Mouse (Mus musculus): ENCODE measurements around the gene Prn. TPM values are rescaled to one million over a fixed set of nuclear protein-coding genes. Genes with fewer than 3 reads are reported as not detected.

Prn gene
- polyA plus RNA-seq, 1 experiment from 2014 or later = not detected

DNA sequence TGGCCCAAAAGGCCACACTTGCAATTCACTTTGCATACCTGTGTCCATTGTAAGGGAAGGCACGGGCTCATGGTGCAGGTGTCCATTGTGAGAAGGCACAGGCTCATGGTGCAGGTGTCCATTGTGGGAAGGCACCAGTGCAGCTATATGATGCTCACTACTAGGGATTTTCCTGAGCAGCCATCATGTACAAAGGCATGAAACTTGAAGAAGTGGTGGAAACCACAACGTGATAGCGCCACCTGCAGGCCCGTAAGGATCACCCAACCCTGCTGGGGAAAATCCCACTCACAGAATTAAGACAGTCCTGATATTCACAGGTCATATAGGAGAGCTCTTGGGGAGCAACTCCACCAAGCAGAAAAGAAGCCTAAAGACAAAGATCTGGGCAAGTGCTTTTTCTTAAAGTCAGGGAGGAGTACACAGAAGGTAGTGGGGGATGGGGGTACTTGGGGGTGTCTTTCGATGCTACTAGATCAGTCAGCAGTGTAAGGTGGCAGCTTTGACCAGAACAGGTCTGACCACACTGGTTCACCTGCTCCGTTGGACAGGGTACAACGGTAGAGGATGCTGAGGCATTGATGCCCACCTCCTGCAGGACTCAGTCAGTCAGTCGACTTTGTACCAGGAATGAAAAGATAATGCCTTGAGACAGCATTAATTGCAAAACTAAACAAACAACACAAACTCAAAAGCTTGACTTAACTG is 29.8 kb downstream of the Prn start:
- WGBS = 39% methylated on average over 8 of the region's 8 CpGs
- no peak overlapping the region for H3K4me3 ChIP-seq (ENCODE audit: low read depth, low read length)
- ATAC-seq (ENCODE audit: low FRiP score) (peak; percentile 49; the same call in 1 of the 2 replicates), DNase-seq (ENCODE audit: low spot score) (peak; percentile 76)
- no peaks in the 10 kb centered on the region for H3K4me1 ChIP-seq (replicated peaks; ENCODE audit: control insufficient read depth, insufficient read depth, low read length)
- no peaks in the 10 kb centered on the region for H3K27me3 ChIP-seq (ENCODE audit: control insufficient read depth, insufficient read depth, low read length)
- no peaks in the 10 kb centered on the region for H3K36me3 ChIP-seq (ENCODE audit: control insufficient read depth, insufficient read depth, low read length)
- H3K9ac ChIP-seq (ENCODE audit: low read depth, low read length) = no peak overlapping the region
- H3K9me3 ChIP-seq (ENCODE audit: control insufficient read depth, low read length) = no peaks in the 10 kb centered on the region
- H3K27ac ChIP-seq (ENCODE audit: low read depth, low read length) = no peak overlapping the region
- H3K4me2 ChIP-seq (replicated peaks; ENCODE audit: low read depth, low read length) = no peak overlapping the region

DNA sequence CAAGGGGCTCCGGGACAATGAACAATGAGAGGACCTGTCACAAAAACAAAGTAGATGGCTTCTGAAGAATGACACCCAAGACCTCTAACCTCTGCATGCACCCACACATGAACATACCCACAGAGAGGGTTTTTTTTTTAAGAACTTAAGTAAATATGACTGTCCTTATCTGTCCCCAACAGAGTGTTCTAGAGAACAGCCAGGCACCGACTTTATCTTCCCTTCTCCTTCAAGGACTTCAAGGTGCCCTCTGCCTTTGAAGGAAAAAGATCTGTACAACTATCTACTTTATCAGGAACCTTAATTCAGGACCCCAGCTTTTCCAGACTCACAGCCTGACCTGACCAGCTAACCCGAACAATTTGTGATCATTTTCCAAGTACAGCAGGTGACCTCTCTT is 30.7 kb downstream of the Prn start:
- no peak for DNase-seq (ENCODE audit: low spot score)
- Histone ChIP-seq H3K9me3 (ENCODE audit: control insufficient read depth, low read length) (no peaks in the 10 kb centered on the region), H3K36me3 (ENCODE audit: control insufficient read depth, insufficient read depth, low read length) (no peaks in the 10 kb centered on the region), H3K9ac (ENCODE audit: low read depth, low read length) (no peak overlapping the region), H3K4me1 (replicated peaks; ENCODE audit: control insufficient read depth, insufficient read depth, low read length) (no peaks in the 10 kb centered on the region), H3K4me3 (ENCODE audit: low read depth, low read length) (no peak overlapping the region), H3K4me2 (replicated peaks; ENCODE audit: low read depth, low read length) (no peak overlapping the region), H3K27ac (ENCODE audit: low read depth, low read length) (no peak overlapping the region), H3K27me3 (ENCODE audit: control insufficient read depth, insufficient read depth, low read length) (no peaks in the 10 kb centered on the region)
- ATAC-seq (ENCODE audit: low FRiP score) = no peak
- WGBS = 78% methylated on average over 3 of the region's 3 CpGs

DNA sequence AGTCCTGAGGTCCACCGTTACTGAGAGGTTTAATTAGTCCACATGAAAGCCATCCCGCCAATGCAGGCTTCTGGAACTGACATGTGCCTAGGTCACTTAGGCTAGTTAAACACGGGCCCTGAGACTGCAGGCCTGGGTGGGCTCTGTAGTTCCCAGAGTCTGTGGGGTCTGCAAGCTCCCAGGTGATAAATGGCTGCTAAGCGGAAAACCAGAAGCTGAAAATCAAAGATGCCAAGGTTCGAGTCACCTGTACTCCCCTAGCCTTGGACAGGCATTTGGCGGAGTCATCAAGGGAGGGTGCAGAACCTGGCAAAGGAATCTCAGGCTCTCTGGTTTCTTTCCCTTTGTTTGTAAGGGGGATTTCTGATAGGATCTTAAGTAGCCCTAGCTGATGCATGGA is 31.7 kb downstream of the Prn start:
- no peak for DNase-seq (ENCODE audit: low spot score)
- no peak overlapping the region for H3K27ac ChIP-seq (ENCODE audit: low read depth, low read length)
- no peak overlapping the region for H3K4me3 ChIP-seq (ENCODE audit: low read depth, low read length)
- WGBS = 76% methylated on average over 6 of the region's 6 CpGs
- no peaks in the 10 kb centered on the region for H3K36me3 ChIP-seq (ENCODE audit: control insufficient read depth, insufficient read depth, low read length)
- H3K4me2 ChIP-seq (replicated peaks; ENCODE audit: low read depth, low read length) = no peak overlapping the region
- no peak for ATAC-seq (ENCODE audit: low FRiP score)
- no peaks in the 10 kb centered on the region for H3K4me1 ChIP-seq (replicated peaks; ENCODE audit: control insufficient read depth, insufficient read depth, low read length)
- no peaks in the 10 kb centered on the region for H3K27me3 ChIP-seq (ENCODE audit: control insufficient read depth, insufficient read depth, low read length)
- H3K9me3 ChIP-seq (ENCODE audit: control insufficient read depth, low read length) = no peaks in the 10 kb centered on the region
- no peak overlapping the region for H3K9ac ChIP-seq (ENCODE audit: low read depth, low read length)

DNA sequence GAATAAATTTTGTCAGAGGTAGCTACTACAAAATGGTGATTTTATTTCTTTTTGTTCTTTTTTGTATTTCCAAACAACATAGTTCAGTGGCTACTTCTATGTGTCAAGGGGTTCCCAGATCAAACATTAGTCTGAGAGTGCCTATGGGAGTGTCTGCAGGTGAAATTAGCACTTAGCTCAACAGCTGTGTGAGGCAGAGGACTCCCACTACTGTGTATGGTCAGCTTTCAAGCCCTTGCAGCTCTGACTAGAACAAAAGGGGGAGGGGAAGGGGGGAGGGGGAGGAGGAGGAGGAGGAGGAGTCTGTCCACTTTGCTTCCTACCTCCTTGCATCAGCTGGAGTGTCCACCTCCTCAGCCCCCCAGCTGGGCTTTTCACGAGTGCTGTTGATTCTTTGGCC is 34.6 kb downstream of the Prn start:
- Histone ChIP-seq H3K9me3 (ENCODE audit: control insufficient read depth, low read length) (no peaks in the 10 kb centered on the region), H3K4me1 (replicated peaks; ENCODE audit: control insufficient read depth, insufficient read depth, low read length) (no peaks in the 10 kb centered on the region), H3K4me2 (replicated peaks; ENCODE audit: low read depth, low read length) (no peak overlapping the region), H3K27me3 (ENCODE audit: control insufficient read depth, insufficient read depth, low read length) (no peaks in the 10 kb centered on the region), H3K9ac (ENCODE audit: low read depth, low read length) (no peak overlapping the region), H3K36me3 (ENCODE audit: control insufficient read depth, insufficient read depth, low read length) (no peaks in the 10 kb centered on the region), H3K4me3 (ENCODE audit: low read depth, low read length) (no peak overlapping the region), H3K27ac (ENCODE audit: low read depth, low read length) (no peak overlapping the region)
- ATAC-seq (ENCODE audit: low FRiP score) = no peak
- WGBS = 14% methylated on average over 1 of the region's 1 CpGs
- no peak for DNase-seq (ENCODE audit: low spot score)

DNA sequence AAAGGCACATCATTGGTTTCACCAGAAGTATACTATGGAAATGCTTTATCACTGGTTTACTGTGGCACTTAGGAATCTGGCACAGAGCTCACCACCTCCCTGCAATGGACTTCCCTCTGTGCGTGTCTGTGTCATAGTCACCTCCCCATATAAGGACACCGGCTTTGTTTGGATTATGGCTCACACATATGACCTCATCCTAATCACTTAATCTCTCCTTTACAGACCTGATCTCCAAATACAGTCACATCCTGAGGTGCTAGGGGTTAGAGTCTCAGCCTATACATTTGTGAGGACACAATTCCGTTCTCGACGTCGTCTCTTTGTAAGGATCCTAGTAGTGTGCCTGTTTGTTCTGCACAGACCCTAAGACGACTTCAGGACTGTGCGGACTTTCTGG is 35.5 kb downstream of the Prn start:
- no peak for DNase-seq (ENCODE audit: low spot score)
- WGBS = 90% methylated on average over 8 of the region's 8 CpGs

DNA sequence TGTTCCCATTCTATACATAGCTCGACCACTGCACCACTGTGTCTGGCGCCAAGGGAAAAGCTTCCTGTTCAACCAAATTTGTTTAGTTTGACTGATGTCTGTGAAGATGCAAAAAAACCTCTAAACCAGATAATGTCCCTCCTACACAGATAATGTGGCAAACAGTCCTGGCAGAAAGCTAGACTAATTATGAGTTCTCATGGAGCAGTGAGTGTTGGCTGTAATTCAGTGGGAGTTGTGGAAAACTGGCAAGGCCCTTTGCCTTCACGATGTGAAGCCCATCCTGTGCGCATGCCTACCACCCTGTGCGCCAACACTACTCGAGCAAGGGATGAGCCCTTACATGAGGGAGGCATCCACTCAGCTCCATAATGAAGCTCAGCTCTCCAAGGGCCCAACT is 36.0 kb downstream of the Prn start:
- Histone ChIP-seq H3K9me3 (ENCODE audit: control insufficient read depth, low read length) (no peaks in the 10 kb centered on the region), H3K27ac (ENCODE audit: low read depth, low read length) (no peak overlapping the region), H3K4me1 (replicated peaks; ENCODE audit: control insufficient read depth, insufficient read depth, low read length) (no peaks in the 10 kb centered on the region), H3K36me3 (ENCODE audit: control insufficient read depth, insufficient read depth, low read length) (no peaks in the 10 kb centered on the region), H3K27me3 (ENCODE audit: control insufficient read depth, insufficient read depth, low read length) (0 out of 2 replicates have a peak, but pooled peaks cover 2% of the 10 kb centered on the region), H3K4me2 (replicated peaks; ENCODE audit: low read depth, low read length) (no peak overlapping the region), H3K9ac (ENCODE audit: low read depth, low read length) (no peak overlapping the region), H3K4me3 (ENCODE audit: low read depth, low read length) (no peak overlapping the region)
- ATAC-seq (ENCODE audit: low FRiP score) (no peak), DNase-seq (ENCODE audit: low spot score) (no peak)
- WGBS = 88% methylated on average over 6 of the region's 6 CpGs

More for the DNA sequence above, 35.5 kb downstream of the Prn start:
- Histone ChIP-seq H3K27me3 (ENCODE audit: control insufficient read depth, insufficient read depth, low read length) (no peaks in the 10 kb centered on the region), H3K4me1 (replicated peaks; ENCODE audit: control insufficient read depth, insufficient read depth, low read length) (no peaks in the 10 kb centered on the region), H3K9ac (ENCODE audit: low read depth, low read length) (no peak overlapping the region), H3K27ac (ENCODE audit: low read depth, low read length) (no peak overlapping the region), H3K4me3 (ENCODE audit: low read depth, low read length) (no peak overlapping the region), H3K4me2 (replicated peaks; ENCODE audit: low read depth, low read length) (no peak overlapping the region), H3K36me3 (ENCODE audit: control insufficient read depth, insufficient read depth, low read length) (no peaks in the 10 kb centered on the region), H3K9me3 (ENCODE audit: control insufficient read depth, low read length) (no peaks in the 10 kb centered on the region)
- ATAC-seq (ENCODE audit: low FRiP score) = no peak

DNA sequence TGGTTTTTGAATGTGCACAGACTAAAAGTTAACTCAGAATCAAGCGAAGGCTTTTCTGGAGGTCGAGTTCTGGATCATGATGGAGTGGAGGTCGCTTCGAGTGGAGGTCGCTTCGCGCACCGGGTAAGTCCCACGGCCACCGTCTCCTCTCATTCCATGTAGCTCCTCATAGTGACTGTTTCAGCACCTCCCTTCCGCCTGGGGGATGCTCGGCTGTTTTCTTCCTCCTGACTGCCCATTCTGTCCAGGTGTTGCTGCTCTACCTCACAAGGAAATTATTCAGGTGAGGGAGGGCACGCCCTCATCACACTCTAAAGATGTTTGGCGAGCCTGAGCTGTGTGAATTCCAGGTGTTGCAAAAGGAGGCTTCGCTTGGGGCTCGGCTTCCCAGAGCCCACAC is 36.6 kb downstream of the Prn start:
- DNase-seq (ENCODE audit: low spot score) = no peak
- Histone ChIP-seq H3K27me3 (ENCODE audit: control insufficient read depth, insufficient read depth, low read length) (0 out of 2 replicates have a peak, but pooled peaks cover 2% of the 10 kb centered on the region), H3K9ac (ENCODE audit: low read depth, low read length) (no peak overlapping the region), H3K36me3 (ENCODE audit: control insufficient read depth, insufficient read depth, low read length) (no peaks in the 10 kb centered on the region), H3K4me1 (replicated peaks; ENCODE audit: control insufficient read depth, insufficient read depth, low read length) (no peaks in the 10 kb centered on the region), H3K9me3 (ENCODE audit: control insufficient read depth, low read length) (no peaks in the 10 kb centered on the region), H3K27ac (ENCODE audit: low read depth, low read length) (no peak overlapping the region), H3K4me2 (replicated peaks; ENCODE audit: low read depth, low read length) (no peak overlapping the region), H3K4me3 (ENCODE audit: low read depth, low read length) (no peak overlapping the region)
- ATAC-seq (ENCODE audit: low FRiP score) = no peak
- 92% methylated on average over 16 of the region's 16 CpGs for WGBS

DNA sequence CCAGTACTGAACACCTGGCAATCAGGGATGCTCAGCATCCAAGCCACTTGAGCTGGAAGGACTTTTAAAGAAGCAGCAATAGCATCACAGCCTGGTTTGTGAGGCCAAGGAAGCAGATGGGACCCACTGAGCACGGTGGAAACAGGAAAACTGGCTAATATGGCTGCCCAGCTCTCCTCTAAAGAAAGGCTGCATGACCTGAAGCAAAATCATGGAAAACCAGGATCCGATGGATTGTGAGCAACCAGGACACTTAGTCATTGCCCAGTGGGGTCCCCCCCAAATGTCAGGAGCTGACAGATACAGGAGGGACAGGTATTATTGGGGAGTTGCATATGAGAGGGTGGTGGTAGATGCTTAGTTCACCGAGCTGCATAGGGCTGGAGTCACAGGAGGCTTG is 38.4 kb downstream of the Prn start:
- H3K36me3 ChIP-seq (ENCODE audit: control insufficient read depth, insufficient read depth, low read length) = no peaks in the 10 kb centered on the region

DNA sequence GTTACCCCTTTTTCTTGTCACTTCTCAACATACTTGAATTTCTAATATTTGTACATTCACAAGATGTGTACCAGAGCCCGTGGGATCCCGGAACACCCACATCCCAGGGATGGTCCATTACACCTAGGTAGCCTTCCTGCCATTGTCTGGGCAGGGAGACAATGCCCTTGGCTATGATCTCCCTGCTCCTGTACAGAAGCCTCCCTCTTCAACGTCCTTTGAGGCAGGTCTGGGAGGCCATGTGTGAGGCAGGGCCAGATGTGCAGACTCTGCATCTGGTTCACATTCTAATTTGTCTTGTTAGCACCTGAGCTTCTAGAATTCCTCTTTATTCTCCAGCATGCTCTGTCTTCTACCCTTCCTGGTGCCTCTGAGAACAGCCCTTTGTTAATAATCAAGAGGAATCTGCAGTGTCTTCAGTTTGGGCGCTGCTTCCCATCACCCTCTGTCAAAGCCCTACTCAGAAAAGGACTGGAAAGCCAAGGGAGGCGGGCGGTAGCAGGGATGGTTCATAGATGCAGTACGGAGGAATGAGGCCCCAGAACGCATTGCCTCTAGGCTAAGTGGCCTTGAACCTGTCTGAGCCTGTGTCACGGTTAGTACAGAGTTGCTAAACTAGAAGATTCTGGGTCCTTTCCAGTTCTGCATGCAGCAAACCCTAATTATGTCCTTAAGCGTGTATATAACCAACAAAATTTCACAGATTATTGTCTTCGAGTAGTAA is 39.3 kb downstream of the Prn start:
- Histone ChIP-seq H3K9me3 (ENCODE audit: control insufficient read depth, low read length) (no peaks in the 10 kb centered on the region), H3K4me1 (replicated peaks; ENCODE audit: control insufficient read depth, insufficient read depth, low read length) (no peaks in the 10 kb centered on the region), H3K27ac (ENCODE audit: low read depth, low read length) (no peak overlapping the region), H3K4me3 (ENCODE audit: low read depth, low read length) (no peak overlapping the region), H3K27me3 (ENCODE audit: control insufficient read depth, insufficient read depth, low read length) (peaks cover 17% of the 10 kb centered on the region), H3K4me2 (replicated peaks; ENCODE audit: low read depth, low read length) (no peak overlapping the region), H3K36me3 (ENCODE audit: control insufficient read depth, insufficient read depth, low read length) (no peaks in the 10 kb centered on the region), H3K9ac (ENCODE audit: low read depth, low read length) (no peak overlapping the region)
- DNase-seq (ENCODE audit: low spot score) (no peak), ATAC-seq (ENCODE audit: low FRiP score) (no peak)
- WGBS = 76% methylated on average over 11 of the region's 11 CpGs

More for the DNA sequence above, 38.4 kb downstream of the Prn start:
- Histone ChIP-seq H3K4me1 (replicated peaks; ENCODE audit: control insufficient read depth, insufficient read depth, low read length) (no peaks in the 10 kb centered on the region), H3K9ac (ENCODE audit: low read depth, low read length) (no peak overlapping the region), H3K4me2 (replicated peaks; ENCODE audit: low read depth, low read length) (no peak overlapping the region), H3K9me3 (ENCODE audit: control insufficient read depth, low read length) (no peaks in the 10 kb centered on the region), H3K27me3 (ENCODE audit: control insufficient read depth, insufficient read depth, low read length) (peaks cover 8% of the 10 kb centered on the region), H3K4me3 (ENCODE audit: low read depth, low read length) (no peak overlapping the region), H3K27ac (ENCODE audit: low read depth, low read length) (no peak overlapping the region)
- WGBS = 78% methylated on average over 3 of the region's 3 CpGs
- DNase-seq (ENCODE audit: low spot score) (no peak), ATAC-seq (ENCODE audit: low FRiP score) (no peak)

All from hindbrain, embryonic 11.5 days (tissue).